Mouse (Mus musculus) liver, postnatal 0 days (tissue): ENCODE measurements around the gene Abt1.

Experiments used
- CTCF ChIP-seq: sonication (generic); IDR thresholded peaks from 2 replicates; pipeline ENCODE4 v1.5.1; 2016; ENCODE audit warnings: antibody characterized with exemption, low read depth
- EP300 ChIP-seq: IDR thresholded peaks from 2 replicates; pipeline ENCODE4 v1.6.1; 2016; ENCODE audit warnings: antibody characterized with exemption, low read depth, mild to moderate bottlenecking

- TF ChIP-seq CTCF (no peak), EP300 (no peak)
Observed at GRCm38 (mm10) chr13:23465600-23466109, 42.0 kb upstream of the Abt1 start, which contains the start of gene Btn1a1.
